Comparison of ENCODE assay signal across 9 mouse cellular contexts in genomic region chr4:149057470-149057869, GRCm38 (mm10). TPM values are rescaled to one million over a fixed set of nuclear protein-coding genes. Genes with fewer than 3 reads are reported as not detected.
DNase-seq lines count a peak whose midpoint lies in the region; ATAC-seq and TF ChIP-seq lines count a peak whose summit lies in the region.
"Had no signal": no experiment of that assay in that cellular context is flagged by ENCODE, and none has a peak within 500 bp of the region (broad histone marks: within the 10 kb centered on the region; RNA-seq: fewer than 3 reads in every experiment).

No protein-coding gene starts in this region.

- 27% methylated on average over 14 of the region's 14 CpGs for WGBS in heart, postnatal 0 days
- WGBS in midbrain, embryonic 14.5 days = 60% methylated on average over 14 of the region's 14 CpGs
- WGBS in midbrain, embryonic 15.5 days = 48% methylated on average over 14 of the region's 14 CpGs
- WGBS in intestine, embryonic 15.5 days = 30% methylated on average over 14 of the region's 14 CpGs
- WGBS in neural tube, embryonic 15.5 days = 19% methylated on average over 14 of the region's 14 CpGs

- peak; percentile 52; the same call in 1 of the 2 replicates for ATAC-seq in heart, postnatal 0 days (ENCODE audit: insufficient read depth, low read depth)
- no peak for ATAC-seq in midbrain, embryonic 14.5 days (ENCODE audit: low FRiP score, low TSS enrichment)
- ATAC-seq in midbrain, embryonic 15.5 days (replicated peaks) = no peak
- 0 out of 2 replicates have a peak, but pooled peaks have one; percentile 13 for ATAC-seq in intestine, embryonic 15.5 days
- no peak for ATAC-seq in neural tube, embryonic 15.5 days (ENCODE audit: low FRiP score)
- no peak for ATAC-seq in erythroid progenitor cell, adult 5-6 weeks (replicated peaks; ENCODE audit: low FRiP score, poor library complexity, severe bottlenecking)

- no peaks in the 10 kb centered on the region for H3K9me3 ChIP-seq in heart, postnatal 0 days (replicated peaks; ENCODE audit: control insufficient read depth, low read length)
- H3K9me3 ChIP-seq in midbrain, embryonic 14.5 days (ENCODE audit: control insufficient read depth, low read length) = no peaks in the 10 kb centered on the region
- H3K9me3 ChIP-seq in midbrain, embryonic 15.5 days = no peaks in the 10 kb centered on the region
- H3K9me3 ChIP-seq in intestine, embryonic 15.5 days = no peaks in the 10 kb centered on the region
- no peaks in the 10 kb centered on the region for H3K9me3 ChIP-seq in neural tube, embryonic 15.5 days (replicated peaks)

- DNase-seq in heart, postnatal 0 days (ENCODE audit: low spot score) = peak; percentile 64
- DNase-seq in heart, adult 11 months = no peak
- DNase-seq in midbrain, embryonic 14.5 days = no peak
- DNase-seq: cerebellum, adult 2 months; layer of hippocampus, adult 9-11 months had no signal

- no peaks in the 10 kb centered on the region for H3K36me3 ChIP-seq in heart, postnatal 0 days (replicated peaks; ENCODE audit: control insufficient read depth, insufficient read depth, low read length)
- no peaks in the 10 kb centered on the region for H3K36me3 ChIP-seq in midbrain, embryonic 14.5 days (ENCODE audit: control insufficient read depth, insufficient read depth, low read length)
- H3K36me3 ChIP-seq in midbrain, embryonic 15.5 days (replicated peaks) = no peaks in the 10 kb centered on the region
- no peaks in the 10 kb centered on the region for H3K36me3 ChIP-seq in intestine, embryonic 15.5 days
- no peaks in the 10 kb centered on the region for H3K36me3 ChIP-seq in neural tube, embryonic 15.5 days

- peak overlapping the region; percentile 4; the same call in 1 of the 2 replicates for H3K27ac ChIP-seq in heart, postnatal 0 days (ENCODE audit: low read depth)
- H3K27ac ChIP-seq in midbrain, embryonic 14.5 days (replicated peaks; ENCODE audit: low read depth, low read length) = 0 out of 2 replicates have a peak overlapping the region, but pooled peaks have one; percentile 3
- H3K27ac ChIP-seq in midbrain, embryonic 15.5 days = no peak overlapping the region
- no peak overlapping the region for H3K27ac ChIP-seq in intestine, embryonic 15.5 days
- peak overlapping the region; percentile 54 for H3K27ac ChIP-seq in neural tube, embryonic 15.5 days (replicated peaks)

- no peaks in the 10 kb centered on the region for H3K27me3 ChIP-seq in heart, postnatal 0 days (ENCODE audit: control insufficient read depth, insufficient read depth, low read length)
- H3K27me3 ChIP-seq in midbrain, embryonic 14.5 days (ENCODE audit: control insufficient read depth, insufficient read depth, low read length) = no peaks in the 10 kb centered on the region
- no peaks in the 10 kb centered on the region for H3K27me3 ChIP-seq in midbrain, embryonic 15.5 days (replicated peaks)
- H3K27me3 ChIP-seq in intestine, embryonic 15.5 days (replicated peaks) = no peaks in the 10 kb centered on the region
- no peaks in the 10 kb centered on the region for H3K27me3 ChIP-seq in neural tube, embryonic 15.5 days (replicated peaks)

- H3K4me1 ChIP-seq in heart, postnatal 0 days (ENCODE audit: control insufficient read depth, insufficient read depth) = peaks cover 15% of the 10 kb centered on the region
- peaks cover 39% of the 10 kb centered on the region for H3K4me1 ChIP-seq in midbrain, embryonic 14.5 days (ENCODE audit: control insufficient read depth, insufficient read depth, low read length)
- peaks cover 30% of the 10 kb centered on the region for H3K4me1 ChIP-seq in midbrain, embryonic 15.5 days
- peaks cover 42% of the 10 kb centered on the region for H3K4me1 ChIP-seq in intestine, embryonic 15.5 days (replicated peaks)
- peaks cover 53% of the 10 kb centered on the region for H3K4me1 ChIP-seq in neural tube, embryonic 15.5 days

- no peak for TF ChIP-seq EP300 in heart, postnatal 0 days (IDR thresholded peaks at IDR 0.05; ENCODE audit: low read depth)

- peak overlapping the region; percentile 50; the same call in 1 of the 2 replicates for H3K9ac ChIP-seq in heart, postnatal 0 days (replicated peaks; ENCODE audit: low read depth, low read length)
- no peak overlapping the region; the same call in 1 of the 2 replicates for H3K9ac ChIP-seq in midbrain, embryonic 14.5 days (replicated peaks; ENCODE audit: low read length)
- H3K9ac ChIP-seq in midbrain, embryonic 15.5 days = no peak overlapping the region
- no peak overlapping the region for H3K9ac ChIP-seq in intestine, embryonic 15.5 days
- 0 out of 2 replicates have a peak overlapping the region, but pooled peaks have one; percentile 14 for H3K9ac ChIP-seq in neural tube, embryonic 15.5 days (replicated peaks)

- H3K4me3 ChIP-seq in heart, postnatal 0 days (ENCODE audit: low read depth, low read length) = no peak overlapping the region
- H3K4me3 ChIP-seq in midbrain, embryonic 14.5 days (replicated peaks; ENCODE audit: low read depth, low read length) = no peak overlapping the region
- no peak overlapping the region for H3K4me3 ChIP-seq in midbrain, embryonic 15.5 days
- H3K4me3 ChIP-seq in intestine, embryonic 15.5 days (replicated peaks) = no peak overlapping the region
- no peak overlapping the region for H3K4me3 ChIP-seq in neural tube, embryonic 15.5 days (replicated peaks)

- peak overlapping the region; percentile 52 for H3K4me2 ChIP-seq in heart, postnatal 0 days (ENCODE audit: low read depth, low read length)
- H3K4me2 ChIP-seq in midbrain, embryonic 14.5 days (ENCODE audit: low read length) = no peak overlapping the region
- H3K4me2 ChIP-seq in midbrain, embryonic 15.5 days = no peak overlapping the region
- H3K4me2 ChIP-seq in intestine, embryonic 15.5 days (replicated peaks) = peak overlapping the region; percentile 33
- H3K4me2 ChIP-seq in neural tube, embryonic 15.5 days = 0 out of 2 replicates have a peak overlapping the region, but pooled peaks have one; percentile 22

- TF ChIP-seq CTCF in heart, postnatal 0 days (IDR thresholded peaks at IDR 0.05; ENCODE audit: low read depth) = no peak

RNA-seq across cellular contexts. Expression of gene Pex14, which starts 42.2 kb away (rescaled TPM):
- 43.9 and 49.2 TPM in 2 replicates for total RNA-seq in heart, postnatal 0 days (2014; rRNA removed; ENCODE audit: low replicate concordance)
- 35.4 and 38.1 TPM in 2 replicates for polyA plus RNA-seq in heart, postnatal 0 days (2015; fragmentation: Nextera tagmentation; extraction: Ambion mirVana)
- polyA plus RNA-seq in midbrain, embryonic 14.5 days (2014; fragmentation: Nextera tagmentation; extraction: Ambion mirVana) = 46.0 and 47.3 TPM in 2 replicates
- polyA plus RNA-seq in midbrain, embryonic 15.5 days (2015; fragmentation: Nextera tagmentation; extraction: Ambion mirVana) = 58.1 and 60.2 TPM in 2 replicates
- polyA plus RNA-seq in intestine, embryonic 15.5 days (2015; fragmentation: Nextera tagmentation; extraction: Ambion mirVana) = 52.1 and 54.8 TPM in 2 replicates
- polyA plus RNA-seq in neural tube, embryonic 15.5 days (2015; fragmentation: Nextera tagmentation; extraction: Ambion mirVana) = 60.0 and 61.2 TPM in 2 replicates
- total RNA-seq in erythroid progenitor cell, adult 5-6 weeks (2015; ENCODE audit: low replicate concordance) = 3.2 and 5.4 TPM in 2 replicates
- total RNA-seq in erythroid progenitor cell, adult 5-6 weeks (2017; ENCODE audit: low replicate concordance) = 0.91 and 3.0 TPM in 2 replicates

RNA-seq across cellular contexts. Expression of gene Dffa, which starts 46.5 kb away (rescaled TPM):
- 13.3 and 20.8 TPM in 2 replicates for total RNA-seq in heart, postnatal 0 days (2014; rRNA removed; ENCODE audit: low replicate concordance)
- polyA plus RNA-seq in heart, postnatal 0 days (2015; fragmentation: Nextera tagmentation; extraction: Ambion mirVana) = 22.9 and 26.2 TPM in 2 replicates
- 16.2 and 17.7 TPM in 2 replicates for polyA plus RNA-seq in midbrain, embryonic 14.5 days (2014; fragmentation: Nextera tagmentation; extraction: Ambion mirVana)
- polyA plus RNA-seq in midbrain, embryonic 15.5 days (2015; fragmentation: Nextera tagmentation; extraction: Ambion mirVana) = 24.2 and 24.7 TPM in 2 replicates
- 44.9 and 48.3 TPM in 2 replicates for polyA plus RNA-seq in intestine, embryonic 15.5 days (2015; fragmentation: Nextera tagmentation; extraction: Ambion mirVana)
- polyA plus RNA-seq in neural tube, embryonic 15.5 days (2015; fragmentation: Nextera tagmentation; extraction: Ambion mirVana) = 28.1 and 32.7 TPM in 2 replicates
- 1.8 and 10.5 TPM in 2 replicates for total RNA-seq in erythroid progenitor cell, adult 5-6 weeks (2015; ENCODE audit: low replicate concordance)
- 3.0 and 4.2 TPM in 2 replicates for total RNA-seq in erythroid progenitor cell, adult 5-6 weeks (2017; ENCODE audit: low replicate concordance)

Comparison
In these comparisons a context has a peak if more than half of its experiments do, and no peak if none do; other contexts are left out.
1. H3K27ac ChIP-seq: peak in heart, postnatal 0 days (single experiment), midbrain, embryonic 14.5 days (single experiment) and neural tube, embryonic 15.5 days (single experiment); none in midbrain, embryonic 15.5 days (single experiment) and intestine, embryonic 15.5 days (single experiment).
2. ATAC-seq: peak in heart, postnatal 0 days (single experiment) and intestine, embryonic 15.5 days (single experiment); none in midbrain, embryonic 14.5 days (single experiment), midbrain, embryonic 15.5 days (single experiment), neural tube, embryonic 15.5 days (single experiment) and erythroid progenitor cell, adult 5-6 weeks (single experiment).
3. H3K4me2 ChIP-seq: peak in heart, postnatal 0 days (single experiment), intestine, embryonic 15.5 days (single experiment) and neural tube, embryonic 15.5 days (single experiment); none in midbrain, embryonic 14.5 days (single experiment) and midbrain, embryonic 15.5 days (single experiment).
4. H3K9ac ChIP-seq: peak in heart, postnatal 0 days (single experiment) and neural tube, embryonic 15.5 days (single experiment); none in midbrain, embryonic 14.5 days (single experiment), midbrain, embryonic 15.5 days (single experiment) and intestine, embryonic 15.5 days (single experiment).